Comparison of ENCODE assay signal across 14 mouse cellular contexts in genomic region chr16:3742466-3742865, GRCm38 (mm10). TPM values are rescaled to one million over a fixed set of nuclear protein-coding genes. Genes with fewer than 3 reads are reported as not detected.
DNase-seq lines count a peak whose midpoint lies in the region; ATAC-seq and TF ChIP-seq lines count a peak whose summit lies in the region.
"Had no signal": no experiment of that assay in that cellular context is flagged by ENCODE, and none has a peak within 500 bp of the region (broad histone marks: within the 10 kb centered on the region; RNA-seq: fewer than 3 reads in every experiment).

No protein-coding gene starts in this region.

- H3K27ac ChIP-seq in cerebellum, adult 2 months (ENCODE audit: insufficient read depth, low read length): no peak overlapping the region
- peak overlapping the region; percentile 95; the same call in 1 of the 2 replicates for H3K27ac ChIP-seq in intestine, postnatal 0 days (ENCODE audit: low read depth, low read length)
- H3K27ac ChIP-seq in intestine, embryonic 15.5 days: no peak overlapping the region
- H3K27ac ChIP-seq in midbrain, embryonic 16.5 days (ENCODE audit: low read length): peak overlapping the region; percentile 88
- H3K27ac ChIP-seq in midbrain, embryonic 10.5 days (replicated peaks): no peak overlapping the region
- H3K27ac ChIP-seq in midbrain, postnatal 0 days (ENCODE audit: low read depth, low read length): peak overlapping the region; percentile 80; the same call in 1 of the 2 replicates

- no peaks in the 10 kb centered on the region for H3K9me3 ChIP-seq in intestine, postnatal 0 days (ENCODE audit: control insufficient read depth)
- no peaks in the 10 kb centered on the region for H3K9me3 ChIP-seq in intestine, embryonic 15.5 days
- H3K9me3 ChIP-seq in midbrain, embryonic 16.5 days (replicated peaks; ENCODE audit: control insufficient read depth, low read length, poor library complexity, severe bottlenecking): no peaks in the 10 kb centered on the region
- 0 out of 2 replicates have a peak, but pooled peaks cover 3% of the 10 kb centered on the region for H3K9me3 ChIP-seq in midbrain, embryonic 10.5 days (replicated peaks)
- H3K9me3 ChIP-seq in midbrain, postnatal 0 days (ENCODE audit: low read length): no peaks in the 10 kb centered on the region
- H3K9me3 ChIP-seq: heart, embryonic 13.5 days had no signal

- no peak for ATAC-seq in intestine, postnatal 0 days
- no peak for ATAC-seq in intestine, embryonic 15.5 days
- no peak for ATAC-seq in midbrain, embryonic 16.5 days
- ATAC-seq in midbrain, postnatal 0 days (ENCODE audit: low FRiP score): no peak

- H3K9ac ChIP-seq in intestine, postnatal 0 days (ENCODE audit: low read depth, low read length): no peak overlapping the region
- no peak overlapping the region for H3K9ac ChIP-seq in intestine, embryonic 15.5 days
- H3K9ac ChIP-seq in midbrain, embryonic 16.5 days (ENCODE audit: low read depth, low read length): no peak overlapping the region
- no peak overlapping the region for H3K9ac ChIP-seq in midbrain, postnatal 0 days (replicated peaks; ENCODE audit: low read length, poor library complexity, severe bottlenecking)

- DNase-seq in cerebellum, adult 2 months: peak; percentile 3 to 14
- DNase-seq in cerebellum, adult 8-10 months: no peak
- DNase-seq in midbrain, embryonic 10.5 days (ENCODE audit: low spot score): no peak
- no peak for DNase-seq in midbrain, postnatal 0 days (ENCODE audit: low spot score)
- no peak for DNase-seq in retina, postnatal 1 day
- DNase-seq: gastrocnemius, postnatal 25 days; lung, adult 2 months had no signal

- H3K27me3 ChIP-seq in cerebellum, adult 2 months (ENCODE audit: control insufficient read depth, insufficient read depth, low read length): no peaks in the 10 kb centered on the region
- no peaks in the 10 kb centered on the region for H3K27me3 ChIP-seq in intestine, postnatal 0 days (replicated peaks; ENCODE audit: control insufficient read depth, insufficient read depth, low read length)
- no peaks in the 10 kb centered on the region for H3K27me3 ChIP-seq in intestine, embryonic 15.5 days (replicated peaks)
- H3K27me3 ChIP-seq in midbrain, embryonic 16.5 days (ENCODE audit: control insufficient read depth, insufficient read depth, low read depth, low read length): no peaks in the 10 kb centered on the region
- H3K27me3 ChIP-seq in midbrain, embryonic 10.5 days (ENCODE audit: low read depth, poor library complexity, severe bottlenecking): no peaks in the 10 kb centered on the region
- H3K27me3 ChIP-seq in midbrain, postnatal 0 days (ENCODE audit: insufficient read depth, low read length): no peaks in the 10 kb centered on the region

- H3K36me3 ChIP-seq in intestine, postnatal 0 days (ENCODE audit: control insufficient read depth, insufficient read depth): peaks cover 8% of the 10 kb centered on the region; the same call in 1 of the 2 replicates
- peaks cover 8% of the 10 kb centered on the region for H3K36me3 ChIP-seq in intestine, embryonic 15.5 days
- H3K36me3 ChIP-seq in midbrain, embryonic 16.5 days (ENCODE audit: control insufficient read depth, insufficient read depth, low read length): peaks cover 12% of the 10 kb centered on the region
- peaks cover 22% of the 10 kb centered on the region for H3K36me3 ChIP-seq in midbrain, embryonic 10.5 days
- H3K36me3 ChIP-seq in midbrain, postnatal 0 days (ENCODE audit: insufficient read depth, low read length): peaks cover 2% of the 10 kb centered on the region; the same call in 1 of the 2 replicates

- H3K4me3 ChIP-seq in cerebellum, adult 2 months (replicated peaks; ENCODE audit: insufficient read depth, low read depth, low read length): no peak overlapping the region
- no peak overlapping the region for H3K4me3 ChIP-seq in intestine, postnatal 0 days (ENCODE audit: low read depth, low read length)
- no peak overlapping the region for H3K4me3 ChIP-seq in intestine, embryonic 15.5 days (replicated peaks)
- H3K4me3 ChIP-seq in midbrain, embryonic 16.5 days (ENCODE audit: low read depth, low read length): no peak overlapping the region
- H3K4me3 ChIP-seq in midbrain, embryonic 10.5 days: no peak overlapping the region
- no peak overlapping the region for H3K4me3 ChIP-seq in midbrain, postnatal 0 days (ENCODE audit: low read depth, low read length)

- no peak for TF ChIP-seq POLR2A in cerebellum, adult 2 months (IDR thresholded peaks at IDR 0.05; ENCODE audit: borderline replicate concordance, insufficient read depth, low read length)

- no peaks in the 10 kb centered on the region; the same call in 1 of the 2 replicates for H3K4me1 ChIP-seq in cerebellum, adult 2 months (ENCODE audit: control insufficient read depth, insufficient read depth, low read length)
- H3K4me1 ChIP-seq in intestine, postnatal 0 days (replicated peaks; ENCODE audit: control insufficient read depth, insufficient read depth, low read length): no peaks in the 10 kb centered on the region
- peaks cover 11% of the 10 kb centered on the region for H3K4me1 ChIP-seq in intestine, embryonic 15.5 days (replicated peaks)
- peaks cover 26% of the 10 kb centered on the region for H3K4me1 ChIP-seq in midbrain, embryonic 16.5 days (ENCODE audit: control insufficient read depth, insufficient read depth, low read length)
- H3K4me1 ChIP-seq in midbrain, embryonic 10.5 days: peaks cover 24% of the 10 kb centered on the region
- H3K4me1 ChIP-seq in midbrain, postnatal 0 days (ENCODE audit: insufficient read depth, low read length): peaks cover 10% of the 10 kb centered on the region; the same call in 1 of the 2 replicates

- no peak for TF ChIP-seq CTCF in cerebellum, adult 2 months (IDR thresholded peaks at IDR 0.05; ENCODE audit: borderline replicate concordance, insufficient read depth, low read depth, low read length)
- no peak for TF ChIP-seq CTCF in intestine, postnatal 0 days (IDR thresholded peaks at IDR 0.05; ENCODE audit: low read depth)
- no peak for TF ChIP-seq CTCF in midbrain, postnatal 0 days (IDR thresholded peaks at IDR 0.05)

- no peak overlapping the region for H3K4me2 ChIP-seq in intestine, postnatal 0 days (replicated peaks; ENCODE audit: low read depth)
- no peak overlapping the region for H3K4me2 ChIP-seq in intestine, embryonic 15.5 days (replicated peaks)
- H3K4me2 ChIP-seq in midbrain, embryonic 16.5 days (ENCODE audit: low read length): peak overlapping the region; percentile 60
- no peak overlapping the region for H3K4me2 ChIP-seq in midbrain, postnatal 0 days (ENCODE audit: low read depth, low read length, poor library complexity, severe bottlenecking)

- WGBS in cerebellum, adult 2 months: 98% methylated on average over 6 of the region's 6 CpGs
- 97% methylated on average over 6 of the region's 6 CpGs for WGBS in intestine, postnatal 0 days
- 95% methylated on average over 6 of the region's 6 CpGs for WGBS in intestine, embryonic 15.5 days
- WGBS in midbrain, embryonic 16.5 days: 95% methylated on average over 6 of the region's 6 CpGs
- WGBS in midbrain, embryonic 10.5 days: 97% methylated on average over 6 of the region's 6 CpGs
- 96% methylated on average over 6 of the region's 6 CpGs for WGBS in midbrain, postnatal 0 days

RNA-seq across cellular contexts. Expression of gene Zfp263, which starts 1.4 kb away (rescaled TPM):
- polyA plus RNA-seq in cerebellum, adult 2 months (2012; rRNA removed): 18.5 and 19.6 TPM in 2 replicates
- 14.7 and 16.3 TPM in 2 replicates for polyA plus RNA-seq in intestine, postnatal 0 days (2015; fragmentation: Nextera tagmentation; extraction: Ambion mirVana)
- 38.6 and 40.1 TPM in 2 replicates for polyA plus RNA-seq in intestine, embryonic 15.5 days (2015; fragmentation: Nextera tagmentation; extraction: Ambion mirVana)
- polyA plus RNA-seq in midbrain, embryonic 16.5 days (2015; fragmentation: Nextera tagmentation; extraction: Ambion mirVana): 52.3 and 56.5 TPM in 2 replicates
- polyA plus RNA-seq in midbrain, embryonic 10.5 days (2016; fragmentation: Nextera tagmentation; extraction: Ambion mirVana): 49.1 and 54.7 TPM in 2 replicates
- total RNA-seq in midbrain, postnatal 0 days (2014; rRNA removed): 22.9 and 27.9 TPM in 2 replicates
- polyA plus RNA-seq in midbrain, postnatal 0 days (2015; fragmentation: Nextera tagmentation; extraction: Ambion mirVana): 36.2 and 39.4 TPM in 2 replicates

RNA-seq across cellular contexts. Expression of gene Mefv, which starts 24.6 kb away (rescaled TPM):
- not detected in 2 replicates for polyA plus RNA-seq in cerebellum, adult 2 months (2012; rRNA removed)
- 0.12 and 0.18 TPM in 2 replicates for polyA plus RNA-seq in intestine, postnatal 0 days (2015; fragmentation: Nextera tagmentation; extraction: Ambion mirVana)
- polyA plus RNA-seq in intestine, embryonic 15.5 days (2015; fragmentation: Nextera tagmentation; extraction: Ambion mirVana): 0.19 TPM in 1 of 2 replicates, not detected in the other
- polyA plus RNA-seq in midbrain, embryonic 16.5 days (2015; fragmentation: Nextera tagmentation; extraction: Ambion mirVana): not detected in 2 replicates
- polyA plus RNA-seq in midbrain, embryonic 10.5 days (2016; fragmentation: Nextera tagmentation; extraction: Ambion mirVana): not detected in 2 replicates
- total RNA-seq in midbrain, postnatal 0 days (2014; rRNA removed): not detected in 2 replicates
- not detected in 2 replicates for polyA plus RNA-seq in midbrain, postnatal 0 days (2015; fragmentation: Nextera tagmentation; extraction: Ambion mirVana)
- total RNA-seq: adrenal gland, adult 18-20 months; gastrocnemius, postnatal 25 days; layer of hippocampus, postnatal 25 days; left cerebral cortex, postnatal 36 days had no signal

Comparison
In these comparisons a context has a peak if more than half of its experiments do, and no peak if none do; other contexts are left out.
1. DNase-seq: peak in cerebellum, adult 2 months (2 of 2); none in cerebellum, adult 8-10 months (single experiment), midbrain, embryonic 10.5 days (single experiment), midbrain, postnatal 0 days (single experiment) and retina, postnatal 1 day (single experiment).
2. H3K27ac ChIP-seq: peak in intestine, postnatal 0 days (single experiment), midbrain, embryonic 16.5 days (single experiment) and midbrain, postnatal 0 days (single experiment); none in cerebellum, adult 2 months (single experiment), intestine, embryonic 15.5 days (single experiment) and midbrain, embryonic 10.5 days (single experiment).